Mouse (Mus musculus): ENCODE results near the gene Ctso.

DNA sequence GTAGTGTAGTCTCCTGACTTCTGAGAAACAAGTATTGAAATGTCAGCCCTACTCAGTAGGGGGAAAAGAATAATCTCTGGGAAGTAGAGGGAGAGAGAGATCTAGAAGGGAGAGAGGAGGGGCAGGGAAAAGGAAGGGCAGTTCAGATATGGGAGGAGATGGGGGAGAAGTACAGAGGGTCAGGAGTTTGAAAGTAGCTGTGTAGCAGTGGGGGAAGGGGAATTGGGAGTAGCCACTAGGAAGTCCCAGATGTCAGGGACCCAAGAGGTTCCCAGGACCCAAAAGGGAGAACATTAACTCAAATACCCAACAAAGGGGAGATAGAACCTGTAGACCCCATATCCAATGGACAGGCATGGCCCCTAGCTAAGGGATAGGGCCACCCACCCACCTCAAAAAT is 43.7 kb downstream of the Ctso start, which contains the start of gene Tdo2:
- no peak for TF ChIP-seq POLR2A (IDR thresholded peaks at IDR 0.05; ENCODE audit: insufficient read depth, low read depth, low read length)
- no peak for TF ChIP-seq CTCF (IDR thresholded peaks at IDR 0.05)
